Mouse (Mus musculus) hindbrain, postnatal 0 days (tissue): Measurements from ENCODE around the gene Foxe1. TPM values are rescaled to one million over a fixed set of nuclear protein-coding genes. Genes with fewer than 3 reads are reported as not detected.

Source experiments
- ATAC-seq: fragments of 200-750 bp; cut with Nextera tagmentation; 2 replicates; pipeline ENCODE4 v1.8.0; 2017; ENCODE audit warnings: mild to moderate bottlenecking, moderate TSS enrichment, moderate library complexity
- DNase-seq: peaks from one replicate; pipeline ENCODE4 v3.0.0-alpha.2; 2015; ENCODE audit warnings: low spot score
- H3K27ac ChIP-seq: fragments of 300-500 bp; sonication (generic); 2 replicates; pipeline ENCODE4 v1.5.1; 2014; ENCODE audit warnings: mild to moderate bottlenecking
- H3K27me3 ChIP-seq: fragments of 300-500 bp; sonication (generic); 2 replicates; pipeline ENCODE4 v1.6.1; 2014; ENCODE audit warnings: low read length, mixed read lengths; ENCODE audit not compliant: insufficient read depth
- H3K36me3 ChIP-seq: fragments of 300-500 bp; sonication (generic); 2 replicates; pipeline ENCODE4 v1.6.1; 2014; ENCODE audit warnings: low read length, mixed read lengths; ENCODE audit not compliant: insufficient read depth
- H3K4me1 ChIP-seq: fragments of 300-500 bp; sonication (generic); 2 replicates; pipeline ENCODE4 v1.6.1; 2014; ENCODE audit warnings: antibody characterized with exemption, low read length, mixed read lengths; ENCODE audit not compliant: insufficient read depth
- H3K4me2 ChIP-seq: fragments of 300-500 bp; sonication (generic); 2 replicates; pipeline ENCODE4 v1.6.1; 2014; ENCODE audit warnings: low read depth, mild to moderate bottlenecking, low read length, moderate library complexity, mixed read lengths
- H3K4me3 ChIP-seq: fragments of 300-500 bp; sonication (generic); 2 replicates; pipeline ENCODE4 v1.5.1; 2014; ENCODE audit warnings: low read length
- H3K9ac ChIP-seq: fragments of 300-500 bp; sonication (generic); replicated peaks from 2 replicates; pipeline ENCODE4 v1.6.1; 2014; ENCODE audit warnings: mild to moderate bottlenecking, low read length, moderate library complexity, mixed read lengths
- H3K9me3 ChIP-seq: fragments of 300-500 bp; sonication (generic); 2 replicates; pipeline ENCODE4 v1.6.1; 2016; ENCODE audit warnings: low read length, mixed read lengths
- CTCF ChIP-seq: IDR thresholded peaks from 2 replicates; pipeline ENCODE4 v1.5.1; 2016; ENCODE audit warnings: antibody characterized with exemption, control low read depth, low read depth
- WGBS: fragments of 180-500 bp; shearing (Covaris S2); extraction: QIAGEN DNeasy Blood & Tissue Kit; methylation state at CpG from one replicate; pipeline ENCODE4 v1.1.7; 2014; 5-methylcytosine and 5-hydroxymethylcytosine counted together
- polyA plus RNA-seq: library from polyadenylated mRNA; unstranded; fragments of >200 nt; fragmentation: Nextera tagmentation; extraction: Ambion mirVana; gene quantifications from 2 replicates; pipeline ENCODE4 v1.2.1, GENCODE M21; 2015
- total RNA-seq: library from RNA; depleted of rRNA; stranded (reverse); fragments of >200 nt; gene quantifications from 2 replicates; pipeline ENCODE4 v1.2.3, GENCODE M21; 2014

Gene Foxe1
- total and polyA plus RNA-seq, 2 experiments from 2014 or later: not detected

- Histone ChIP-seq H3K9me3 (no peaks in the 10 kb centered on the region), H3K4me2 (peak overlapping the region; percentile 64), H3K36me3 (peaks cover 4% of the 10 kb centered on the region; the same call in 1 of the 2 replicates), H3K4me1 (peaks cover 6% of the 10 kb centered on the region; the same call in 1 of the 2 replicates), H3K9ac (no peak overlapping the region), H3K27ac (no peak overlapping the region), H3K27me3 (no peaks in the 10 kb centered on the region), H3K4me3 (peak overlapping the region; percentile 34)
- ATAC-seq: no peak
- TF ChIP-seq CTCF: peak; percentile 67
- WGBS: 56% methylated on average over 6 of the region's 6 CpGs
- DNase-seq: peak; percentile 16
These were observed 31.0 kb downstream of the Foxe1 start for GRCm38 (mm10) chr4:46374455-46374854.

GRCm38 (mm10) chr4:46374869-46375368, 31.5 kb downstream of the Foxe1 start:
- Histone ChIP-seq H3K4me1 (peaks cover 6% of the 10 kb centered on the region; the same call in 1 of the 2 replicates), H3K9me3 (no peaks in the 10 kb centered on the region), H3K36me3 (peaks cover 9% of the 10 kb centered on the region; the same call in 1 of the 2 replicates), H3K9ac (no peak overlapping the region), H3K4me3 (peak overlapping the region; percentile 34), H3K4me2 (peak overlapping the region; percentile 64), H3K27ac (no peak overlapping the region), H3K27me3 (no peaks in the 10 kb centered on the region)
- 24% methylated on average over 22 of the region's 22 CpGs for WGBS
- ATAC-seq (peak; percentile 83), DNase-seq (peak; percentile 87)
- peak; percentile 96 for TF ChIP-seq CTCF

GRCm38 (mm10) chr4:46388556-46388955, 45.1 kb downstream of the Foxe1 start:
- TF ChIP-seq CTCF: no peak
- H3K9me3 ChIP-seq: no peaks in the 10 kb centered on the region
- no peak for ATAC-seq

GRCm38 (mm10) chr4:46389013-46389611, 45.7 kb downstream of the Foxe1 start, which contains the start of gene Trmo:
Trmo (minus strand) TSS chr4:46389437.
- peak within 1 kb of the TSS; percentile 60 for H3K4me3 ChIP-seq
- TF ChIP-seq CTCF: no peak
- DNase-seq: peak; percentile 98
- peak within 1 kb of the TSS; percentile 89 for H3K27ac ChIP-seq
- no peaks in the 10 kb centered on the region for H3K9me3 ChIP-seq
- ATAC-seq: peak; percentile 97
- peaks cover 3% of the 10 kb centered on the region; the same call in 1 of the 2 replicates for H3K36me3 ChIP-seq
- peak within 1 kb of the TSS; percentile 81 for H3K9ac ChIP-seq
- WGBS: under 1% methylated on average over 56 of the region's 56 CpGs
- H3K27me3 ChIP-seq: no peaks in the 10 kb centered on the region
- peaks cover 4% of the 10 kb centered on the region; the same call in 1 of the 2 replicates for H3K4me1 ChIP-seq
- H3K4me2 ChIP-seq: peak within 1 kb of the TSS; percentile 60

More at GRCm38 (mm10) chr4:46388556-46388955, 45.1 kb downstream of the Foxe1 start:
- peak overlapping the region; percentile 60 for H3K4me2 ChIP-seq
- peaks cover 3% of the 10 kb centered on the region; the same call in 1 of the 2 replicates for H3K36me3 ChIP-seq
- peaks cover 4% of the 10 kb centered on the region; the same call in 1 of the 2 replicates for H3K4me1 ChIP-seq
- WGBS: 36% methylated on average over 5 of the region's 5 CpGs
- no peak for DNase-seq
- peak overlapping the region; percentile 81 for H3K9ac ChIP-seq
- H3K4me3 ChIP-seq: peak overlapping the region; percentile 60
- no peaks in the 10 kb centered on the region for H3K27me3 ChIP-seq
- H3K27ac ChIP-seq: peak overlapping the region; percentile 89; the same call in 1 of the 2 replicates

GRCm38 (mm10) chr4:46389612-46390341, 46.4 kb downstream of the Foxe1 start:
- H3K36me3 ChIP-seq: peaks cover 3% of the 10 kb centered on the region; the same call in 1 of the 2 replicates
- no peaks in the 10 kb centered on the region for H3K27me3 ChIP-seq
- H3K4me2 ChIP-seq: peak overlapping the region; percentile 60
- peak overlapping the region; percentile 89 for H3K27ac ChIP-seq
- peak; percentile 75 for DNase-seq
- ATAC-seq: no peak
- H3K9ac ChIP-seq: peak overlapping the region; percentile 81
- no peaks in the 10 kb centered on the region for H3K9me3 ChIP-seq
- TF ChIP-seq CTCF: peak; percentile 32
- peak overlapping the region; percentile 60 for H3K4me3 ChIP-seq
- WGBS: 3% methylated on average over 24 of the region's 24 CpGs
- peaks cover 4% of the 10 kb centered on the region; the same call in 1 of the 2 replicates for H3K4me1 ChIP-seq

GRCm38 (mm10) chr4:46390390-46390970, 47.1 kb downstream of the Foxe1 start:
- H3K27ac ChIP-seq: no peak overlapping the region
- peak; percentile 88 for DNase-seq
- WGBS: 22% methylated on average over 9 of the region's 9 CpGs

More at GRCm38 (mm10) chr4:46390390-46390970, 47.1 kb downstream of the Foxe1 start:
- Histone ChIP-seq H3K4me1 (peaks cover 4% of the 10 kb centered on the region; the same call in 1 of the 2 replicates), H3K27me3 (no peaks in the 10 kb centered on the region), H3K36me3 (peaks cover 3% of the 10 kb centered on the region; the same call in 1 of the 2 replicates), H3K4me3 (no peak overlapping the region), H3K4me2 (peak overlapping the region; percentile 60), H3K9me3 (no peaks in the 10 kb centered on the region), H3K9ac (no peak overlapping the region)
- no peak for ATAC-seq
- TF ChIP-seq CTCF: peak; percentile 84
